Mouse (Mus musculus): ENCODE measurements around the gene Lyrm9.

- no peak for TF ChIP-seq GABPA (IDR thresholded peaks at IDR 0.05; ENCODE audit: insufficient replicate concordance, low read depth, low read length)
- no peak for TF ChIP-seq POLR2A (IDR thresholded peaks at IDR 0.05; ENCODE audit: low read depth, low read length)
- no peak for TF ChIP-seq CTCF (conservative IDR thresholded peaks at IDR 0.05 in 1 of 2, IDR thresholded peaks at IDR 0.05 in 1 of 2; ENCODE audit: low read depth in 2 of 2, low read length in 2 of 2)
- TF ChIP-seq NRF1 (IDR thresholded peaks at IDR 0.05; ENCODE audit: low read depth, low read length): no peak
- no peak for TF ChIP-seq ZC3H11A (IDR thresholded peaks at IDR 0.05; ENCODE audit: low read depth, low read length)
- no peak for TF ChIP-seq EP300 (IDR thresholded peaks at IDR 0.05; ENCODE audit: low read length)
Observed at GRCm38 (mm10) chr11:78851216-78851870, 25.0 kb downstream of the Lyrm9 start.

All from CH12.LX (cell line).